ENCODE assay signal across 9 mouse cellular contexts in the genomic region with DNA sequence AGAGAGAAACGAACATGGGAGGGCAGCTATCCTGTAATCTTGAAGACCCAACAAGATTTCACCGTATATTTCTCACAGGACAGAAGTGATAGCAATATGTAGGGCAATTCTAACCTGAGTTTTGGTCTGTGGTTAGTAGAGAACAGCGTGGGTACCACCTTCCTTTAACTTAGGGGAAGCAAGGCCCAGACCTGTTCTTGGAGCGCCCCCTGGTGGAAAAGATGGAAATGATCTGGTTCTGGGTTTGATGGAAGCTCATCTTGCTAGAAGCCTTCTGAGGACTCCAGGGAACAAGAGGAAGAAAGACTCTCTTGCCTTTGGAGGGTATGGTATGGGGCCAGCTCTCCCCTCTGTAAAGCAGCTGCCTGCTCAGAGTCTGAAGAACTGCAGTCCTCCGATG. TPM values are rescaled to one million over a fixed set of nuclear protein-coding genes. Genes with fewer than 3 reads are reported as not detected.
DNase-seq lines count a peak whose midpoint lies in the region; ATAC-seq and TF ChIP-seq lines count a peak whose summit lies in the region.
"Had no signal": no experiment of that assay in that cellular context is flagged by ENCODE, and none has a peak within 500 bp of the region (broad histone marks: within the 10 kb centered on the region; RNA-seq: fewer than 3 reads in every experiment).

No protein-coding gene starts in this region.

- no peaks in the 10 kb centered on the region for H3K9me3 ChIP-seq in MEL (replicated peaks; ENCODE audit: insufficient read depth, low read length)
- no peaks in the 10 kb centered on the region for H3K9me3 ChIP-seq in forebrain, postnatal 0 days (ENCODE audit: low read length)
- no peaks in the 10 kb centered on the region for H3K9me3 ChIP-seq in kidney, postnatal 0 days (replicated peaks; ENCODE audit: low read length)
- H3K9me3 ChIP-seq in liver, embryonic 11.5 days (ENCODE audit: control insufficient read depth, low read length) = no peaks in the 10 kb centered on the region
- H3K9me3 ChIP-seq: limb, embryonic 12.5 days had no signal

- ATAC-seq in forebrain, postnatal 0 days = peak; percentile 69
- no peak for ATAC-seq in kidney, postnatal 0 days (replicated peaks; ENCODE audit: low FRiP score, low read depth)
- ATAC-seq in liver, embryonic 11.5 days (replicated peaks; ENCODE audit: low FRiP score) = no peak
- ATAC-seq in inflammation-experienced regulatory T-cells, adult 6 months = no peak

- peaks cover 2 to 4% of the 10 kb centered on the region in 2 experiments; a peak in 1 of 4 replicates for H3K27me3 ChIP-seq in MEL (ENCODE audit: control insufficient read depth in 1 of 2, insufficient read depth in 2 of 2, low read length in 2 of 2)
- no peaks in the 10 kb centered on the region; the same call in 1 of the 2 replicates for H3K27me3 ChIP-seq in forebrain, postnatal 0 days (ENCODE audit: insufficient read depth, low read length)
- peaks cover 4% of the 10 kb centered on the region; the same call in 1 of the 2 replicates for H3K27me3 ChIP-seq in kidney, postnatal 0 days (ENCODE audit: insufficient read depth, low read length)
- no peaks in the 10 kb centered on the region; the same call in none of the 2 replicates for H3K27me3 ChIP-seq in liver, embryonic 11.5 days (replicated peaks; ENCODE audit: control insufficient read depth, insufficient read depth, low read length)

- peak; percentile 97 for TF ChIP-seq RAD21 in MEL (IDR thresholded peaks at IDR 0.05; ENCODE audit: low read depth, low read length)

- TF ChIP-seq EP300 in MEL (IDR thresholded peaks at IDR 0.05; ENCODE audit: low read depth in 1 of 2, low read length in 2 of 2) = no peak

- peak; percentile 73 to 75 for DNase-seq in B cell, adult 2 months
- DNase-seq in MEL (ENCODE audit: low read depth, low spot score) = peak; percentile 83
- peak; percentile 23 for DNase-seq in cerebellum, adult 11-12 months
- peak; percentile 94 for DNase-seq in forebrain, postnatal 0 days
- DNase-seq in kidney, postnatal 0 days (ENCODE audit: low spot score) = peak; percentile 85
- peak; percentile 60 for DNase-seq in liver, embryonic 11.5 days (ENCODE audit: low spot score)
- peak; percentile 73 for DNase-seq in retina, postnatal 7 days (ENCODE audit: low read depth, low spot score)

- H3K36me3 ChIP-seq in MEL (ENCODE audit: control insufficient read depth in 1 of 2, insufficient read depth in 2 of 2, low read length in 2 of 2) = no peaks in the 10 kb centered on the region
- H3K36me3 ChIP-seq in forebrain, postnatal 0 days (ENCODE audit: insufficient read depth) = no peaks in the 10 kb centered on the region
- no peaks in the 10 kb centered on the region for H3K36me3 ChIP-seq in kidney, postnatal 0 days (ENCODE audit: insufficient read depth, low read length)
- H3K36me3 ChIP-seq in liver, embryonic 11.5 days (ENCODE audit: control insufficient read depth, insufficient read depth, low read length) = no peaks in the 10 kb centered on the region
- H3K36me3 ChIP-seq: limb, embryonic 12.5 days had no signal

- peak; percentile 85 to 96 (median 95) for TF ChIP-seq CTCF in MEL (IDR thresholded peaks at IDR 0.05 in 2 of 3, conservative IDR thresholded peaks at IDR 0.05 in 1 of 3; ENCODE audit: control insufficient read depth in 1 of 3, insufficient read depth in 1 of 3, low read depth in 2 of 3, low read length in 3 of 3, poor library complexity in 1 of 3, severe bottlenecking in 1 of 3)
- peak; percentile 94 for TF ChIP-seq CTCF in forebrain, postnatal 0 days (IDR thresholded peaks at IDR 0.05; ENCODE audit: low read depth)
- peak; percentile 91 for TF ChIP-seq CTCF in kidney, postnatal 0 days (IDR thresholded peaks at IDR 0.05; ENCODE audit: low read depth)

- no peak for TF ChIP-seq POLR2A in MEL (IDR thresholded peaks at IDR 0.05; ENCODE audit: control insufficient read depth in 1 of 2, insufficient read depth in 1 of 2, low read depth in 1 of 2, low read length in 2 of 2, poor library complexity in 1 of 2)

- no peaks in the 10 kb centered on the region for H3K79me2 ChIP-seq in MEL (ENCODE audit: control insufficient read depth, insufficient read depth, low read length, poor library complexity)

- no peak overlapping the region for H3K4me3 ChIP-seq in MEL (ENCODE audit: control insufficient read depth in 1 of 2, insufficient read depth in 1 of 2, low read depth in 2 of 2, low read length in 2 of 2)
- H3K4me3 ChIP-seq in forebrain, postnatal 0 days (ENCODE audit: low read depth, low read length) = no peak overlapping the region
- H3K4me3 ChIP-seq in kidney, postnatal 0 days (replicated peaks; ENCODE audit: low read depth, low read length) = no peak overlapping the region
- no peak overlapping the region for H3K4me3 ChIP-seq in liver, embryonic 11.5 days (ENCODE audit: low read depth, low read length)
- H3K4me3 ChIP-seq: limb, embryonic 12.5 days had no signal

- WGBS in forebrain, postnatal 0 days = 33% methylated on average over 5 of the region's 5 CpGs
- WGBS in kidney, postnatal 0 days = 35% methylated on average over 5 of the region's 5 CpGs
- WGBS in liver, embryonic 11.5 days = 26% methylated on average over 5 of the region's 5 CpGs

- no peak overlapping the region for H3K4me2 ChIP-seq in forebrain, postnatal 0 days (ENCODE audit: low read depth)
- H3K4me2 ChIP-seq in kidney, postnatal 0 days (ENCODE audit: low read length) = no peak overlapping the region
- H3K4me2 ChIP-seq in liver, embryonic 11.5 days = no peak overlapping the region
- H3K4me2 ChIP-seq: limb, embryonic 12.5 days had no signal

- no peaks in the 10 kb centered on the region for H3K4me1 ChIP-seq in MEL (ENCODE audit: control insufficient read depth in 1 of 2, insufficient read depth in 2 of 2, low read length in 2 of 2)
- no peaks in the 10 kb centered on the region for H3K4me1 ChIP-seq in forebrain, postnatal 0 days (ENCODE audit: insufficient read depth)
- H3K4me1 ChIP-seq in kidney, postnatal 0 days (replicated peaks; ENCODE audit: insufficient read depth, low read length) = no peaks in the 10 kb centered on the region
- no peaks in the 10 kb centered on the region for H3K4me1 ChIP-seq in liver, embryonic 11.5 days (replicated peaks; ENCODE audit: control insufficient read depth, insufficient read depth, low read length)
- H3K4me1 ChIP-seq: limb, embryonic 12.5 days had no signal

- H3K9ac ChIP-seq in MEL (ENCODE audit: control insufficient read depth, low read depth, low read length, poor library complexity, severe bottlenecking) = no peak overlapping the region
- H3K9ac ChIP-seq in forebrain, postnatal 0 days = no peak overlapping the region
- H3K9ac ChIP-seq in kidney, postnatal 0 days (ENCODE audit: low read depth, low read length) = no peak overlapping the region
- H3K9ac ChIP-seq in liver, embryonic 11.5 days (ENCODE audit: low read depth, low read length) = no peak overlapping the region
- H3K9ac ChIP-seq: limb, embryonic 12.5 days had no signal

- no peak overlapping the region for H3K27ac ChIP-seq in MEL (ENCODE audit: control insufficient read depth, low read depth, low read length)
- no peak overlapping the region for H3K27ac ChIP-seq in forebrain, postnatal 0 days (ENCODE audit: low read depth, low read length)
- H3K27ac ChIP-seq in kidney, postnatal 0 days = no peak overlapping the region
- H3K27ac ChIP-seq in liver, embryonic 11.5 days (ENCODE audit: low read depth, low read length) = no peak overlapping the region
- H3K27ac ChIP-seq: limb, embryonic 12.5 days had no signal

TF ChIP-seq in MEL, 35 proteins besides CTCF, POLR2A, EP300 and RAD21:
- no peak for TF ChIP-seq TAL1 (IDR thresholded peaks at IDR 0.05; ENCODE audit: low read length)
- no peak for TF ChIP-seq CHD2 (IDR thresholded peaks at IDR 0.05; ENCODE audit: low read length)
- peak; percentile 87 for TF ChIP-seq ZC3H11A (IDR thresholded peaks at IDR 0.05; ENCODE audit: low read depth, low read length)
- peak; percentile 89 for TF ChIP-seq SMC3 (IDR thresholded peaks at IDR 0.05; ENCODE audit: low read depth, low read length)
- no peak for TF ChIP-seq ZNF384 (IDR thresholded peaks at IDR 0.05; ENCODE audit: low read depth, low read length)

RNA-seq across cellular contexts. Expression of gene Kcnk18, which starts 10.5 kb away (rescaled TPM):
- total RNA-seq in MEL (2012; rRNA removed) = not detected in 2 replicates
- polyA plus RNA-seq in MEL (2012; ENCODE audit: insufficient read depth in 1 of 2, insufficient read length in 2 of 2, low read depth in 1 of 2, low replicate concordance in 2 of 2, missing spikeins in 1 of 2) = not detected
- total RNA-seq in forebrain, postnatal 0 days (2014; rRNA removed) = 0.08 TPM in 1 of 2 replicates, not detected in the other
- 0.08 TPM in 1 of 2 replicates, not detected in the other for polyA plus RNA-seq in forebrain, postnatal 0 days (2015; fragmentation: Nextera tagmentation; extraction: Ambion mirVana)
- polyA plus RNA-seq in kidney, postnatal 0 days (2015; fragmentation: Nextera tagmentation; extraction: Ambion mirVana) = not detected in 2 replicates
- polyA plus RNA-seq in liver, embryonic 11.5 days (2014; fragmentation: Nextera tagmentation; extraction: Ambion mirVana) = not detected in 2 replicates
- polyA plus RNA-seq in inflammation-experienced regulatory T-cells, adult 6 months (2017; shearing (Covaris generic)) = not detected
- polyA plus RNA-seq: limb, embryonic 12.5 days had no signal

RNA-seq across cellular contexts. Expression of gene Vax1, which starts 38.6 kb away (rescaled TPM):
- not detected in 2 replicates for total RNA-seq in MEL (2012; rRNA removed)
- polyA plus RNA-seq in MEL (2012; ENCODE audit: insufficient read depth in 1 of 2, insufficient read length in 2 of 2, low read depth in 1 of 2, low replicate concordance in 2 of 2, missing spikeins in 1 of 2) = not detected
- 4.2 and 7.2 TPM in 2 replicates for total RNA-seq in forebrain, postnatal 0 days (2014; rRNA removed)
- 1.8 and 3.2 TPM in 2 replicates for polyA plus RNA-seq in forebrain, postnatal 0 days (2015; fragmentation: Nextera tagmentation; extraction: Ambion mirVana)
- not detected in 2 replicates for polyA plus RNA-seq in kidney, postnatal 0 days (2015; fragmentation: Nextera tagmentation; extraction: Ambion mirVana)
- not detected in 2 replicates for polyA plus RNA-seq in liver, embryonic 11.5 days (2014; fragmentation: Nextera tagmentation; extraction: Ambion mirVana)
- polyA plus RNA-seq in inflammation-experienced regulatory T-cells, adult 6 months (2017; shearing (Covaris generic)) = not detected
- polyA plus RNA-seq: limb, embryonic 12.5 days had no signal

RNA-seq across cellular contexts. Expression of gene Slc18a2, which starts 52.2 kb away (rescaled TPM):
- 1.0 and 1.5 TPM in 2 replicates for total RNA-seq in MEL (2012; rRNA removed)
- polyA plus RNA-seq in MEL (2012; ENCODE audit: insufficient read depth in 1 of 2, insufficient read length in 2 of 2, low read depth in 1 of 2, low replicate concordance in 2 of 2, missing spikeins in 1 of 2) = 1 to 10 TPM in 1 of 2 experiments, not detected in 1; 4.2 TPM
- total RNA-seq in forebrain, postnatal 0 days (2014; rRNA removed) = 7.8 and 9.3 TPM in 2 replicates
- polyA plus RNA-seq in forebrain, postnatal 0 days (2015; fragmentation: Nextera tagmentation; extraction: Ambion mirVana) = 7.7 and 15.0 TPM in 2 replicates
- polyA plus RNA-seq in kidney, postnatal 0 days (2015; fragmentation: Nextera tagmentation; extraction: Ambion mirVana) = 4.1 and 4.5 TPM in 2 replicates
- polyA plus RNA-seq in liver, embryonic 11.5 days (2014; fragmentation: Nextera tagmentation; extraction: Ambion mirVana) = 9.6 and 10.1 TPM in 2 replicates
- 10 to 100 TPM; 17.1 to 21.5 (median 18.0) TPM for polyA plus RNA-seq in inflammation-experienced regulatory T-cells, adult 6 months (2017; shearing (Covaris generic))

Comparison
In these comparisons a context has a peak if more than half of its experiments do, and no peak if none do; other contexts are left out.
1. DNase-seq: peak in every context shown above with its lines; median percentile 94 in forebrain, postnatal 0 days; 85 in kidney, postnatal 0 days; 83 in MEL; 74 in B cell, adult 2 months; 73 in retina, postnatal 7 days; 60 in liver, embryonic 11.5 days; 23 in cerebellum, adult 11-12 months.